ENCODE assay signal across 8 mouse cellular contexts in the genomic region with DNA sequence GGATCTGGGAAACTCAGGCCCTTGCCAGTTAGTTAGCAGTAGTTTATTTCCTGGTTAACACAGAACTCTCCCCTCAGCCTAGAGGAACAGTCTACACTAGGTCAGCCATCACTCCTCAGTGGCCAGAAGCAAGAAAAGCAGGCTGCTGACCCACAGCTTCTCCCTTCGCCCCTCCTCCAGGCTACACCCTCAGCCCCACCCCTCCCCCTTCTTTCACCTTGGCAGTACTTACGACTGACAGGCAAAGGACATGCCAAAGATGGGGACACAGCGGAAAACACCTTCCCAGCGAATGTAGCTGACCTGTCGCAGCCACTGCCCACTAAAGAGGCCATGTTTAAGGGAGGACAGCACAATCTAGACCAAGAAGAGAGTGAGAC. TPM values are rescaled to one million over a fixed set of nuclear protein-coding genes. Genes with fewer than 3 reads are reported as not detected.
A peak's percentile ranks its signal among the peaks of the same experiment; 100 is the strongest.
DNase-seq lines count a peak whose midpoint lies in the region; ATAC-seq and TF ChIP-seq lines count a peak whose summit lies in the region.

No protein-coding gene starts in this region.

- no peak for ATAC-seq in lung, embryonic 14.5 days (ENCODE audit: insufficient read depth)
- ATAC-seq in stomach, postnatal 0 days (ENCODE audit: low FRiP score, low TSS enrichment) = no peak

- TF ChIP-seq EP300 in stomach, postnatal 0 days (optimal IDR thresholded peaks at IDR 0.05) = no peak

- peaks cover 43% of the 10 kb centered on the region; the same call in 1 of the 2 replicates for H3K36me3 ChIP-seq in lung, embryonic 14.5 days (ENCODE audit: insufficient read depth)
- H3K36me3 ChIP-seq in limb, embryonic 10.5 days = peaks cover 67% of the 10 kb centered on the region
- H3K36me3 ChIP-seq in stomach, postnatal 0 days (ENCODE audit: control insufficient read depth, insufficient read depth, low read length) = no peaks in the 10 kb centered on the region

- no peak for TF ChIP-seq POLR2A in lung, adult 2 months (IDR thresholded peaks at IDR 0.05; ENCODE audit: borderline replicate concordance, extremely low read depth, low read depth, low read length)

- peak overlapping the region; percentile 44; the same call in 1 of the 2 replicates for H3K4me2 ChIP-seq in lung, embryonic 14.5 days
- H3K4me2 ChIP-seq in stomach, postnatal 0 days (replicated peaks; ENCODE audit: low read depth) = no peak overlapping the region

- H3K9me3 ChIP-seq in lung, embryonic 14.5 days (ENCODE audit: low read depth, low read length) = no peaks in the 10 kb centered on the region
- no peaks in the 10 kb centered on the region for H3K9me3 ChIP-seq in limb, embryonic 10.5 days (replicated peaks)
- no peaks in the 10 kb centered on the region for H3K9me3 ChIP-seq in stomach, postnatal 0 days (ENCODE audit: control insufficient read depth, low read length)

- peak overlapping the region; percentile 24 for H3K4me3 ChIP-seq in gastrocnemius, adult 2 months
- H3K4me3 ChIP-seq in lung, embryonic 14.5 days (ENCODE audit: low read depth, low read length) = no peak overlapping the region
- no peak overlapping the region for H3K4me3 ChIP-seq in lung, adult 2 months (replicated peaks; ENCODE audit: extremely low read depth, low read depth, low read length)
- no peak overlapping the region for H3K4me3 ChIP-seq in limb, embryonic 10.5 days
- H3K4me3 ChIP-seq in stomach, postnatal 0 days (ENCODE audit: low read depth, low read length) = no peak overlapping the region

- intact Hi-C loops in gastrocnemius, adult 2 months (cut with DNase I) = no loop called here
- intact Hi-C loops in left cerebral cortex, postnatal 4 days (cut with DNase I) = no loop called here

- DNase-seq in gastrocnemius, adult 2 months = peak; percentile 60
- no peak for DNase-seq in gastrocnemius, postnatal 4 days (ENCODE audit: low spot score in 2 of 2)
- no peak for DNase-seq in lung, embryonic 14.5 days
- no peak for DNase-seq in lung, adult 2 months
- no peak for DNase-seq in limb, embryonic 10.5 days (ENCODE audit: low spot score)
- DNase-seq in stomach, postnatal 0 days (ENCODE audit: low spot score) = peak; percentile 63
- no peak for DNase-seq in spleen, postnatal 4 days (ENCODE audit: low spot score in 2 of 2)
- DNase-seq in left cerebral cortex, postnatal 4 days = no peak

- WGBS in lung, embryonic 14.5 days = 26% methylated on average over 5 of the region's 5 CpGs
- 68% methylated on average over 5 of the region's 5 CpGs for WGBS in lung, adult 2 months
- WGBS in limb, embryonic 10.5 days = 39% methylated on average over 5 of the region's 5 CpGs
- WGBS in stomach, postnatal 0 days = 47% methylated on average over 5 of the region's 5 CpGs

- no peak for TF ChIP-seq CTCF in gastrocnemius, adult 2 months (IDR thresholded peaks at IDR 0.05)
- TF ChIP-seq CTCF in lung, embryonic 14.5 days (IDR thresholded peaks at IDR 0.05; ENCODE audit: low read depth) = no peak
- no peak for TF ChIP-seq CTCF in lung, adult 2 months (IDR thresholded peaks at IDR 0.05; ENCODE audit: insufficient read depth, low read length)
- TF ChIP-seq CTCF in stomach, postnatal 0 days (IDR thresholded peaks at IDR 0.05; ENCODE audit: low read depth) = no peak

- peak overlapping the region; percentile 74 for H3K27ac ChIP-seq in gastrocnemius, adult 2 months
- H3K27ac ChIP-seq in lung, embryonic 14.5 days (ENCODE audit: low read depth) = peak overlapping the region; percentile 18; the same call in 1 of the 2 replicates
- peak overlapping the region; percentile 37; the same call in 1 of the 2 replicates for H3K27ac ChIP-seq in limb, embryonic 10.5 days
- no peak overlapping the region for H3K27ac ChIP-seq in stomach, postnatal 0 days (replicated peaks)

- no peaks in the 10 kb centered on the region for H3K27me3 ChIP-seq in lung, embryonic 14.5 days (ENCODE audit: insufficient read depth, low read length)
- no peaks in the 10 kb centered on the region for H3K27me3 ChIP-seq in limb, embryonic 10.5 days (ENCODE audit: low read depth, poor library complexity, severe bottlenecking)
- H3K27me3 ChIP-seq in stomach, postnatal 0 days (ENCODE audit: control insufficient read depth, insufficient read depth, low read length) = no peaks in the 10 kb centered on the region

- no peak overlapping the region for H3K9ac ChIP-seq in lung, embryonic 14.5 days
- H3K9ac ChIP-seq in stomach, postnatal 0 days (ENCODE audit: low read length) = no peak overlapping the region

- peaks cover 9% of the 10 kb centered on the region for H3K4me1 ChIP-seq in lung, embryonic 14.5 days (ENCODE audit: insufficient read depth)
- peaks cover 17% of the 10 kb centered on the region for H3K4me1 ChIP-seq in lung, adult 2 months (ENCODE audit: control insufficient read depth, insufficient read depth, low read length)
- H3K4me1 ChIP-seq in limb, embryonic 10.5 days = peaks cover 30% of the 10 kb centered on the region
- H3K4me1 ChIP-seq in stomach, postnatal 0 days (replicated peaks; ENCODE audit: control insufficient read depth, insufficient read depth) = no peaks in the 10 kb centered on the region

RNA-seq across cellular contexts. Expression of gene Slc38a10, which starts 13.5 kb away (rescaled TPM):
- total RNA-seq in gastrocnemius, adult 2 months (2021) = 10 to 100 TPM; 32.2 to 51.7 TPM
- total RNA-seq in gastrocnemius, postnatal 4 days (2021) = 100 to 1,000 TPM in 1 of 2 experiments, 10 to 100 TPM in 1; 88.6 to 100 TPM
- polyA plus RNA-seq in lung, embryonic 14.5 days (2014; fragmentation: Nextera tagmentation; extraction: Ambion mirVana) = 77.2 and 83.9 TPM in 2 replicates
- polyA plus RNA-seq in lung, adult 2 months (2012; rRNA removed) = 132 and 170 TPM in 2 replicates
- polyA plus RNA-seq in limb, embryonic 10.5 days (2016; fragmentation: Nextera tagmentation; extraction: Ambion mirVana) = 99.6 and 99.8 TPM in 2 replicates
- 40.5 and 42.3 TPM in 2 replicates for polyA plus RNA-seq in stomach, postnatal 0 days (2015; fragmentation: Nextera tagmentation; extraction: Ambion mirVana)
- 100 to 1,000 TPM; 113 to 119 TPM for total RNA-seq in left cerebral cortex, postnatal 4 days (2021)

RNA-seq across cellular contexts. Expression of gene Ndufaf8, which starts 38.9 kb away (rescaled TPM):
- 10 to 100 TPM; 38.3 to 43.3 TPM for total RNA-seq in gastrocnemius, adult 2 months (2021)
- 10 to 100 TPM; 44.2 to 44.3 TPM for total RNA-seq in gastrocnemius, postnatal 4 days (2021)
- polyA plus RNA-seq in lung, embryonic 14.5 days (2014; fragmentation: Nextera tagmentation; extraction: Ambion mirVana) = 76.7 and 88.6 TPM in 2 replicates
- 41.3 and 54.8 TPM in 2 replicates for polyA plus RNA-seq in lung, adult 2 months (2012; rRNA removed)
- 78.5 and 83.8 TPM in 2 replicates for polyA plus RNA-seq in limb, embryonic 10.5 days (2016; fragmentation: Nextera tagmentation; extraction: Ambion mirVana)
- polyA plus RNA-seq in stomach, postnatal 0 days (2015; fragmentation: Nextera tagmentation; extraction: Ambion mirVana) = 84.8 and 84.9 TPM in 2 replicates
- 10 to 100 TPM; 27.9 to 29.6 TPM for total RNA-seq in left cerebral cortex, postnatal 4 days (2021)

RNA-seq across cellular contexts. Expression of gene Tepsin, which starts 39.1 kb away (rescaled TPM):
- total RNA-seq in gastrocnemius, adult 2 months (2021) = 1 to 10 TPM; 4.5 to 5.5 TPM
- total RNA-seq in gastrocnemius, postnatal 4 days (2021) = 1 to 10 TPM; 8.7 to 9.6 TPM
- 13.4 and 17.1 TPM in 2 replicates for polyA plus RNA-seq in lung, embryonic 14.5 days (2014; fragmentation: Nextera tagmentation; extraction: Ambion mirVana)
- 29.7 and 32.3 TPM in 2 replicates for polyA plus RNA-seq in lung, adult 2 months (2012; rRNA removed)
- 21.4 and 23.0 TPM in 2 replicates for polyA plus RNA-seq in limb, embryonic 10.5 days (2016; fragmentation: Nextera tagmentation; extraction: Ambion mirVana)
- polyA plus RNA-seq in stomach, postnatal 0 days (2015; fragmentation: Nextera tagmentation; extraction: Ambion mirVana) = 8.3 and 11.5 TPM in 2 replicates
- total RNA-seq in left cerebral cortex, postnatal 4 days (2021) = 10 to 100 TPM; 18.9 to 19.5 TPM

RNA-seq across cellular contexts. Expression of gene Cep131, which starts 51.0 kb away (rescaled TPM):
- total RNA-seq in gastrocnemius, adult 2 months (2021) = 1 to 10 TPM; 5.3 to 9.5 TPM
- 10 to 100 TPM; 22.5 to 24.4 TPM for total RNA-seq in gastrocnemius, postnatal 4 days (2021)
- 22.1 and 27.3 TPM in 2 replicates for polyA plus RNA-seq in lung, embryonic 14.5 days (2014; fragmentation: Nextera tagmentation; extraction: Ambion mirVana)
- polyA plus RNA-seq in lung, adult 2 months (2012; rRNA removed) = 8.5 and 9.2 TPM in 2 replicates
- 46.7 and 55.2 TPM in 2 replicates for polyA plus RNA-seq in limb, embryonic 10.5 days (2016; fragmentation: Nextera tagmentation; extraction: Ambion mirVana)
- polyA plus RNA-seq in stomach, postnatal 0 days (2015; fragmentation: Nextera tagmentation; extraction: Ambion mirVana) = 5.8 and 6.3 TPM in 2 replicates
- 10 to 100 TPM; 49.8 to 53.8 TPM for total RNA-seq in left cerebral cortex, postnatal 4 days (2021)

Comparison
In these comparisons a context has a peak if more than half of its experiments do, and no peak if none do; other contexts are left out.
1. DNase-seq: peak in gastrocnemius, adult 2 months (single experiment) and stomach, postnatal 0 days (single experiment); none in gastrocnemius, postnatal 4 days (0 of 2), lung, embryonic 14.5 days (single experiment), lung, adult 2 months (single experiment), limb, embryonic 10.5 days (single experiment), spleen, postnatal 4 days (0 of 2) and left cerebral cortex, postnatal 4 days (single experiment).